Mouse (Mus musculus): ENCODE data around the gene Tpm1. TPM values are rescaled to one million over a fixed set of nuclear protein-coding genes. Genes with fewer than 3 reads are reported as not detected.

The Tpm1 gene
- polyA plus RNA-seq, 1 experiment from 2014 or later, result 1,114 TPM

- Histone ChIP-seq H3K27ac (ENCODE audit: low read length) (no peak overlapping the region), H3K4me2 (ENCODE audit: low read depth, low read length) (no peak overlapping the region), H3K9me3 (ENCODE audit: control insufficient read depth, low read length) (no peaks in the 10 kb centered on the region), H3K4me1 (ENCODE audit: control insufficient read depth, insufficient read depth, low read length) (peaks cover 20% of the 10 kb centered on the region), H3K27me3 (replicated peaks; ENCODE audit: control insufficient read depth, insufficient read depth, low read length) (no peaks in the 10 kb centered on the region), H3K4me3 (ENCODE audit: low read length) (no peak overlapping the region), H3K9ac (ENCODE audit: low read depth, low read length) (no peak overlapping the region), H3K36me3 (ENCODE audit: control insufficient read depth, insufficient read depth, low read length) (no peaks in the 10 kb centered on the region)
- WGBS, result 83% methylated on average over 7 of the region's 7 CpGs
- no peak for ATAC-seq
Measured at GRCm38 (mm10) chr9:66985377-66985776, 63.8 kb downstream of the Tpm1 start.

GRCm38 (mm10) chr9:66982085-66982484 lies 67.1 kb downstream of the Tpm1 start:
- Histone ChIP-seq H3K27me3 (replicated peaks; ENCODE audit: control insufficient read depth, insufficient read depth, low read length) (no peaks in the 10 kb centered on the region), H3K27ac (ENCODE audit: low read length) (no peak overlapping the region), H3K36me3 (ENCODE audit: control insufficient read depth, insufficient read depth, low read length) (no peaks in the 10 kb centered on the region), H3K9me3 (ENCODE audit: control insufficient read depth, low read length) (no peaks in the 10 kb centered on the region), H3K4me3 (ENCODE audit: low read length) (no peak overlapping the region), H3K4me1 (ENCODE audit: control insufficient read depth, insufficient read depth, low read length) (no peaks in the 10 kb centered on the region), H3K9ac (ENCODE audit: low read depth, low read length) (no peak overlapping the region), H3K4me2 (ENCODE audit: low read depth, low read length) (no peak overlapping the region)
- WGBS, result 79% methylated on average over 7 of the region's 7 CpGs
- ATAC-seq, result 0 out of 2 replicates have a peak, but pooled peaks have one; percentile 36

GRCm38 (mm10) chr9:66980458-66980857 lies 68.7 kb downstream of the Tpm1 start:
- WGBS, result 14% methylated on average over 5 of the region's 5 CpGs
- H3K4me2 ChIP-seq (ENCODE audit: low read depth, low read length), result no peak overlapping the region
- no peak overlapping the region for H3K27ac ChIP-seq (ENCODE audit: low read length)
- peak; percentile 49; the same call in 1 of the 2 replicates for ATAC-seq
- no peaks in the 10 kb centered on the region for H3K9me3 ChIP-seq (ENCODE audit: control insufficient read depth, low read length)
- H3K4me1 ChIP-seq (ENCODE audit: control insufficient read depth, insufficient read depth, low read length), result peaks cover 2% of the 10 kb centered on the region; the same call in 1 of the 2 replicates
- H3K36me3 ChIP-seq (ENCODE audit: control insufficient read depth, insufficient read depth, low read length), result no peaks in the 10 kb centered on the region
- H3K9ac ChIP-seq (ENCODE audit: low read depth, low read length), result no peak overlapping the region
- H3K4me3 ChIP-seq (ENCODE audit: low read length), result no peak overlapping the region
- no peaks in the 10 kb centered on the region for H3K27me3 ChIP-seq (replicated peaks; ENCODE audit: control insufficient read depth, insufficient read depth, low read length)

- no peak overlapping the region for H3K4me3 ChIP-seq (ENCODE audit: low read length)
- H3K4me1 ChIP-seq (ENCODE audit: control insufficient read depth, insufficient read depth, low read length), result peaks cover 2% of the 10 kb centered on the region; the same call in 1 of the 2 replicates
- no peaks in the 10 kb centered on the region for H3K9me3 ChIP-seq (ENCODE audit: control insufficient read depth, low read length)
- WGBS, result 78% methylated on average over 1 of the region's 1 CpGs
- no peak overlapping the region for H3K27ac ChIP-seq (ENCODE audit: low read length)
- no peak overlapping the region for H3K4me2 ChIP-seq (ENCODE audit: low read depth, low read length)
- H3K27me3 ChIP-seq (replicated peaks; ENCODE audit: control insufficient read depth, insufficient read depth, low read length), result no peaks in the 10 kb centered on the region
- no peak for ATAC-seq
- H3K9ac ChIP-seq (ENCODE audit: low read depth, low read length), result no peak overlapping the region
- no peaks in the 10 kb centered on the region for H3K36me3 ChIP-seq (ENCODE audit: control insufficient read depth, insufficient read depth, low read length)
Measured at GRCm38 (mm10) chr9:66978468-66978867, 70.7 kb downstream of the Tpm1 start.

- WGBS, result 93% methylated on average over 1 of the region's 1 CpGs
- no peak for ATAC-seq
- H3K9ac ChIP-seq (ENCODE audit: low read depth, low read length), result no peak overlapping the region
Measured at GRCm38 (mm10) chr9:66977982-66978381, 71.2 kb downstream of the Tpm1 start.

GRCm38 (mm10) chr9:66977121-66977520 lies 72.1 kb downstream of the Tpm1 start:
- Histone ChIP-seq H3K27me3 (replicated peaks; ENCODE audit: control insufficient read depth, insufficient read depth, low read length) (no peaks in the 10 kb centered on the region), H3K9ac (ENCODE audit: low read depth, low read length) (no peak overlapping the region), H3K36me3 (ENCODE audit: control insufficient read depth, insufficient read depth, low read length) (no peaks in the 10 kb centered on the region), H3K9me3 (ENCODE audit: control insufficient read depth, low read length) (no peaks in the 10 kb centered on the region), H3K27ac (ENCODE audit: low read length) (no peak overlapping the region), H3K4me3 (ENCODE audit: low read length) (no peak overlapping the region), H3K4me1 (ENCODE audit: control insufficient read depth, insufficient read depth, low read length) (peaks cover 2% of the 10 kb centered on the region; the same call in 1 of the 2 replicates), H3K4me2 (ENCODE audit: low read depth, low read length) (no peak overlapping the region)
- WGBS, result 76% methylated on average over 5 of the region's 5 CpGs
- ATAC-seq, result no peak

More at GRCm38 (mm10) chr9:66977982-66978381, 71.2 kb downstream of the Tpm1 start:
- Histone ChIP-seq H3K36me3 (ENCODE audit: control insufficient read depth, insufficient read depth, low read length) (no peaks in the 10 kb centered on the region), H3K27ac (ENCODE audit: low read length) (no peak overlapping the region), H3K4me3 (ENCODE audit: low read length) (no peak overlapping the region), H3K4me2 (ENCODE audit: low read depth, low read length) (no peak overlapping the region), H3K4me1 (ENCODE audit: control insufficient read depth, insufficient read depth, low read length) (peaks cover 2% of the 10 kb centered on the region; the same call in 1 of the 2 replicates), H3K27me3 (replicated peaks; ENCODE audit: control insufficient read depth, insufficient read depth, low read length) (no peaks in the 10 kb centered on the region), H3K9me3 (ENCODE audit: control insufficient read depth, low read length) (no peaks in the 10 kb centered on the region)

- peak within 1 kb of the TSS; percentile 79 for H3K9ac ChIP-seq (ENCODE audit: low read depth, low read length)
- no peaks in the 10 kb centered on the region for H3K27me3 ChIP-seq (replicated peaks; ENCODE audit: control insufficient read depth, insufficient read depth, low read length)
- peak; percentile 99 for ATAC-seq
- peak within 1 kb of the TSS; percentile 77 for H3K4me2 ChIP-seq (ENCODE audit: low read depth, low read length)
- H3K27ac ChIP-seq (ENCODE audit: low read length), result peak within 1 kb of the TSS; percentile 80
- no peaks in the 10 kb centered on the region for H3K36me3 ChIP-seq (ENCODE audit: control insufficient read depth, insufficient read depth, low read length)
- WGBS, result 0% methylated on average over 31 of the region's 32 CpGs
- H3K4me1 ChIP-seq (ENCODE audit: control insufficient read depth, insufficient read depth, low read length), result peaks cover 2% of the 10 kb centered on the region; the same call in 1 of the 2 replicates
- peak within 1 kb of the TSS; percentile 97 for H3K4me3 ChIP-seq (ENCODE audit: low read length)
- H3K9me3 ChIP-seq (ENCODE audit: control insufficient read depth, low read length), result no peaks in the 10 kb centered on the region
Measured at GRCm38 (mm10) chr9:66975239-66975645, 74.0 kb downstream of the Tpm1 start, which contains the start of gene Lactb. Gene Lactb (minus strand): TSS chr9:66975484.

- Histone ChIP-seq H3K9me3 (ENCODE audit: control insufficient read depth, low read length) (no peaks in the 10 kb centered on the region), H3K9ac (ENCODE audit: low read depth, low read length) (peak overlapping the region; percentile 79), H3K36me3 (ENCODE audit: control insufficient read depth, insufficient read depth, low read length) (no peaks in the 10 kb centered on the region), H3K27me3 (replicated peaks; ENCODE audit: control insufficient read depth, insufficient read depth, low read length) (no peaks in the 10 kb centered on the region), H3K4me2 (ENCODE audit: low read depth, low read length) (peak overlapping the region; percentile 77), H3K4me1 (ENCODE audit: control insufficient read depth, insufficient read depth, low read length) (peaks cover 2% of the 10 kb centered on the region; the same call in 1 of the 2 replicates), H3K27ac (ENCODE audit: low read length) (peak overlapping the region; percentile 80), H3K4me3 (ENCODE audit: low read length) (peak overlapping the region; percentile 97)
- peak; percentile 86 for ATAC-seq
- WGBS, result under 1% methylated on average over 41 of the region's 41 CpGs
Measured at GRCm38 (mm10) chr9:66974721-66975225, 74.4 kb downstream of the Tpm1 start.
